Mouse (Mus musculus): Measurements from ENCODE around the gene Plekhn1. TPM values are rescaled to one million over a fixed set of nuclear protein-coding genes. Genes with fewer than 3 reads are reported as not detected.
A peak's percentile ranks its signal among the peaks of the same experiment; 100 is the strongest.

The Plekhn1 gene
- total RNA-seq, 4 experiments from 2014 or later, result 38.2 to 52.2 (median 46.4) TPM

DNA sequence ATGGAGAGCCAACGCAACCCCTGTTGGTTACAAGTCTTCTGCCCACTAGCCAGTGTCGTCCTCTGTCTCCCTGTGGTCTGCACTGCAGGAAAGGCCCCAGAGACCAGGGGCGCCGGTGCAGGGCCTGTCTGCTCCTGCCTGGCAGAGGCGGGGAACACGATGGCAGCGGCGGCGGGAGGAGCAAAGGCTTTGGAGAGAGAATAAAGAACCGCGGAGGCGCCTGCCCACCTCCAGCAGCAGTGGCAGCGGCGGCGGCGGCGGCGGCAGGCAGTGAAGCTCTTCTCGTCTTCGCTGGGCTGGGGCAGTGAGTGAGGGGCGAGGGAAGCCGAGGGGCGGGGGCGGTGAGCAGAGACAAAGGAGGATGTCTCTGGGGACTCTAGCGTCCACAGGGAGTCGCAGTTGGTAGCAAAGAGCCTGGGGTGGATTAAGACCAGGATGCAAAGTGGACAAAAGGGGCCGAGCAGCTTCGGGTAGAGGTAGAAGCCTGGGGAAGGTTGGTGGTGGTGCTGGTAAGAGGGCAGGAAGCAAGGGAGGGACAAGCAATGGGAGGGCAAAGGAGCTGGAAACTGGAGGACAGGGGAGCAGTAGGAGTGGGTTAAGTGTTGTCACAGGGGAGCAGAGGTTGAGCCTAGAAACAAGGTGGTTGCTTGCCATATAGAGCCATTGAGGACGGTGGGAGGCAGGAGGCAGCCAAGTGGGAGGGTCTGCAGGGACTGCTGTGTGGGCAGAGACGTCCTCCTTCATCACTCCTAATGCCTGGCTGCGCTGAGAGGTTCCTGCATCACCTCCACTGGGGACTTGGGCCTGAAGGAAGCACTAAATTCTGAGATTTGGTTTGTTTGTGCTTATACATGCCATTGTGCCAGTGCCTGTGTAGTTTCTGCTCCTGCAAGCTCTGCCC lies 48.5 kb downstream of the Plekhn1 start:
- DNase-seq (ENCODE audit: low spot score in 2 of 2), result peak in 1 of 2 experiments; percentile 48

DNA sequence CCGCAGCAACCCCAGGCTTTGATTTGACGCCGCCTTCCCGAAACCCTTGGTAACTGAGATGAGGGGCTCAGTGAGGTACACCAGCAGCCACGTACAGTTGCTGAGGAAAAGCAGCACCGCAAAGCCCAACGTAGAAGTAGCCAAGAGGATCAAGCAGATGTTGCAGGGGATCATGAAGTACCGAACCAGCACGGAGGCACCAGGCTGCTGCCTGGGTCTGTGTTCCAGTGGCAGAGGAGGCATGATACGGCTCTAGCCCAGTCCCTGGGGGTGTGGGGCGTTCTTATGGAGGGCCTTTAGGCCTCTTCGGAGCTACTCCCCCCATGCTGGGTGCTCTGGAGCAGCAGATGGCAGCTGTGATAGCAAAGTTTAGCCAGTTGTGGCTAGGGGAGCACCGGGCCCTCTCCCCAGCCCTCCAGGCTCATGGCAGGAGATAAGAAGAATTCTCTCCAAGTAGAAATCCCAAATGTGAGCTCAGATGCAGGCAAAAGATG lies 49.2 kb downstream of the Plekhn1 start:
- DNase-seq (ENCODE audit: low spot score in 2 of 2), result no peak

- no peak for DNase-seq (ENCODE audit: low spot score in 2 of 2)
Measured at GRCm38 (mm10) chr4:156184291-156184954, 50.2 kb downstream of the Plekhn1 start.

- no peak for DNase-seq (ENCODE audit: low spot score in 2 of 2)
Measured at GRCm38 (mm10) chr4:156183747-156184146, 50.9 kb downstream of the Plekhn1 start.

- no peak for DNase-seq (ENCODE audit: low spot score in 2 of 2)
Measured at GRCm38 (mm10) chr4:156177630-156178029, 57.0 kb downstream of the Plekhn1 start.

GRCm38 (mm10) chr4:156171828-156172227 lies 62.8 kb downstream of the Plekhn1 start:
- DNase-seq (ENCODE audit: low spot score in 2 of 2), result no peak

Small RNAs within 50 kb of the gene (microRNA-seq; reads per million reads assigned to microRNA genes)
- gene Mir7658, result 5.4 to 7.1 reads per million in 2 experiments

Other genes starting within 250 kb of the Plekhn1 start
- 10 to 100 TPM in 1 of 4 experiments, 1 to 10 TPM in 3; 9.2 to 11.3 (median 9.7) TPM for gene B3galt6, start 242.2 kb downstream of the Plekhn1 start, total RNA-seq (2022)
- gene Sdf4, start 242.0 kb downstream of the Plekhn1 start, total RNA-seq (2022), result 100 to 1,000 TPM; 202 to 230 (median 217) TPM
- 1 to 10 TPM; 1.1 to 3.5 (median 2.0) TPM for gene Tnfrsf4, start 221.0 kb downstream of the Plekhn1 start, total RNA-seq (2022)
- not detected for gene Tnfrsf18, start 208.7 kb downstream of the Plekhn1 start, total RNA-seq (2022)
- gene Ttll10, start 175.4 kb downstream of the Plekhn1 start, total RNA-seq (2022), result under 1 TPM in 3 of 4 experiments, not detected in 1; 0.27 to 0.80 (median 0.45) TPM
- gene 9430015G10Rik, start 124.9 kb downstream of the Plekhn1 start, total RNA-seq (2022), result 10 to 100 TPM; 28.2 to 49.7 (median 35.9) TPM
- gene Rnf223, start 104.3 kb downstream of the Plekhn1 start, total RNA-seq (2022), result 1 to 10 TPM in 2 of 4 experiments, under 1 TPM in 2; 0.49 to 2.0 (median 0.81) TPM
- 100 to 1,000 TPM; 125 to 145 (median 144) TPM for gene Agrn, start 37.4 kb downstream of the Plekhn1 start, total RNA-seq (2022)
- 1 to 10 TPM in 3 of 4 experiments, under 1 TPM in 1; 0.87 to 2.6 (median 1.7) TPM for gene Isg15, start 34.0 kb downstream of the Plekhn1 start, total RNA-seq (2022)
- gene AW011738, start 31.6 kb downstream of the Plekhn1 start, total RNA-seq (2022), result 1 to 10 TPM; 5.9 to 7.3 (median 6.3) TPM
- under 1 TPM; 0.32 to 0.45 (median 0.38) TPM for gene Perm1, start 19.0 kb downstream of the Plekhn1 start, total RNA-seq (2022)
- gene Noc2l, start 1.2 kb upstream of the Plekhn1 start, total RNA-seq (2022), result 10 to 100 TPM; 64.1 to 72.4 (median 68.0) TPM
- 1 to 10 TPM; 5.1 to 7.9 (median 6.0) TPM for gene Samd11, start 20.8 kb upstream of the Plekhn1 start, total RNA-seq (2022)
- gene Vmn2r-ps159, start 96.2 kb upstream of the Plekhn1 start, total RNA-seq (2022), result not detected

All from layer of hippocampus, adult 8-10 months (tissue).